Mouse (Mus musculus): ENCODE results near the gene Naaladl2.
"Not testable (repeated sequence)": the region's sequence is repeated elsewhere in the genome, so short reads cannot be mapped to it uniquely, and the experiment has no call there.

Gene Naaladl2

GRCm38 (mm10) chr3:24321489-24322405 lies 822.3 kb downstream of the Naaladl2 start:
- no peak for DNase-seq (ENCODE audit: low read depth)

DNA sequence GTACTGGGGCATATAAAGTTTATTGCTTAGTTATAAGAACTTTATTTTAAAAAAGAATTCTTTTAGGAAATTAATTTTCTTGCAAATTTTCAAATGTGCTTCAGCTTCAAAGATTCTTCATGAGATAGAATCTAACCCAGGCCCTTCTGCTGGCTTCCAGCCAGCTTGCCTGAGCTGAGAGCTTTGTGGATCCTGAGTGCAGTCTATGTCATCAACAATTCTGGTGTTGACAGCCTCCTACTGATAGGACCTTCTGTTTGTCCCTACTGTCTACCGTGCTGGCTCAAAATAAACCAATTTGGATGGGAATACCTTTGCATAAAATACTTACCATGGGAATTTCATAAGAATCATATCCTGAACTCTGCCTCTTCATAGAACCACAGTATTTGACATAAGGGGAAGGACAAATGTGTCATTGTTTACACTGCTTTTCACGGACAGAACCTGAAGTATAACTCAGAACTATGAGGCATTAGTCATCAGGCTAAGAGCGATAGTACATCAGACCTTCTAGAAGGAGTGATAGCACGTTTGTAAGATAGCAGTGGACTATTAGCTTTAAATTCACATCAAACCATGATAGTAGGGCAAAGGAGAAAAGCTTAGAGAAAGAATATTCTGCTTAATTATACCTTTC lies 829.3 kb downstream of the Naaladl2 start:
- DNase-seq (ENCODE audit: low read depth) = no peak

GRCm38 (mm10) chr3:24225418-24225817 lies 918.6 kb downstream of the Naaladl2 start:
- no peak for DNase-seq (ENCODE audit: low read depth)

- DNase-seq (ENCODE audit: low read depth) = no peak
Observed at GRCm38 (mm10) chr3:24217476-24217875, 926.6 kb downstream of the Naaladl2 start.

- no peak for DNase-seq (ENCODE audit: low read depth)
Observed at GRCm38 (mm10) chr3:24166531-24166930, 977.5 kb downstream of the Naaladl2 start.

GRCm38 (mm10) chr3:24163992-24164391 lies 980.1 kb downstream of the Naaladl2 start:
- DNase-seq (ENCODE audit: low read depth) = no peak

GRCm38 (mm10) chr3:24151086-24151815 lies 992.8 kb downstream of the Naaladl2 start:
- not testable (repeated sequence) for DNase-seq (ENCODE audit: low read depth)

- no peak for DNase-seq (ENCODE audit: low read depth)
Observed at GRCm38 (mm10) chr3:24142808-24143207, 1001.3 kb downstream of the Naaladl2 start.

DNA sequence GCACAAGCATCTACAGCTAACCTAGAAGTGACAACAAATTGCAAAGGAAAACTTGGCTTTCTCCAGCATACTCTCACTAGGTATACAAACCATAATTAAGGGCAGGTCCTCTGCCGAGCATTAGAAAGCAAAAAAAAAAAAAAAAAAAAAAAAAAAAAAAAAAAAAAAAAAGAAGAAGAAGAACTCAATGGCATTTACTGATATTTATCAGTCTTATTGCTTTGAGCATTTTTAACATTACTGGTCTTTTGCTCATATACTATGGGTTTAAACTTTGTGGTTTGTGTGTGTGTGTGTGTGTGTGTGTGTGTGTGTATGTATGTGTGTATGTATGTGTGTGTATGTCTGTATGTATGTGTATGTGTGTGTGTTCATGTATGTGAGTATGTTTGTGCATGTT lies 1006.1 kb downstream of the Naaladl2 start:
- no peak for DNase-seq (ENCODE audit: low read depth)

- DNase-seq (ENCODE audit: low read depth) = no peak
Observed at GRCm38 (mm10) chr3:24126200-24126599, 1017.9 kb downstream of the Naaladl2 start.

GRCm38 (mm10) chr3:24124034-24124433 lies 1020.0 kb downstream of the Naaladl2 start:
- no peak for DNase-seq (ENCODE audit: low read depth)

GRCm38 (mm10) chr3:24118136-24118535 lies 1025.9 kb downstream of the Naaladl2 start:
- DNase-seq (ENCODE audit: low read depth) = no peak

DNA sequence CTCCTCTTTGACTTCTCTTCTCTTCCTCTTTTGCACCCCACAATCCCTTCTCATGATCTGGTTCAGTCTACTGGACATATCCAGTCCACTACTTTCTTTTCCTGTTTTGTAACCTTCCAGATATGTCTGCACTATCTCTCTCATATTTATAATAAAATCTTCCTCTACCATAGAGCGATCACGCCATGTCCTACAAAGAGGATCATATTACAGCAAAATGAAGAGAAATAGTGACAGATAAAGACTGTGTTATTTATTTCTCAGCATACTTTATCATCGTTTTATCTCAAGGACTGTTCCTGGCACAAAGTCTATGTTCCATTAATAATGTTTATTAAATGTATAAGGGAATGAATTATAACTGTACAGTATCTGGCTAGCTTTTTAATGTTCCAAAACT lies 1029.2 kb downstream of the Naaladl2 start:
- no peak for DNase-seq (ENCODE audit: low read depth)

DNA sequence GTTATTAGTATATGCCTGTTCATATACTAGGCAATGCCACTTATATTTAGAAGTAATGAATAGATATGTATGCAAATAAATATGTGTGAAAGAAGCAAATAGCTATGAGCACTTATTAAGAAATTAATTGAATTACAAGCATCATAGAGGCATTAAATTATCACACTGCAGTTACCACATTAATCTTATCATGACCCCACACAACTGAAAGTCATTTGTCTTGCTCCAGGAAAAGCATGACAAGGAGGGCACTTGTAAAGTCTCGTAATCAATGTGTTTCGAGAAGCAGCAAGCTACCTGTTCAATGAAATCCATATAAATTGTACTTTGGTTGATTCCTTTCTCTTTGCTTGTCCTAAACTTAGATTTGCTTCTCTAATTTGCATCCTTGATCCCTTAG lies 1030.7 kb downstream of the Naaladl2 start:
- no peak for DNase-seq (ENCODE audit: low read depth)

DNA sequence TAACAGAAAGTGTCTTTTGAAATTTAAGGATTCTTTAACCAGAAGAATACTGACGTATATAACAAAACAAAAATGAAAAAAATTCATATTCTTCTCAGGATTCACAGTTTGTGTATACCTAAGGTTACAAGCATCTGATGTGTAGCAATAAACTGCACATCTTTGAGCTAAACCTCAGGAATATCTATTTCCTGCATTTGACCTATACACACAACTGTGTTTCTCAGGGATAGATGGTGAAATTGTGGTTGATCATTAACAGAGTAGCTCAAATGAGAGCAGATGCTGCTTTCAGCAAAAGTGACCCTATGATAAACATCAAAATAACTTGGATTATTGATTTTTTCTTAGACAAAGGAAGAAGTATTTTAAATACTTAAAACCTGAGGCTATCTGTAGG lies 1037.7 kb downstream of the Naaladl2 start:
- no peak for DNase-seq (ENCODE audit: low read depth)

DNA sequence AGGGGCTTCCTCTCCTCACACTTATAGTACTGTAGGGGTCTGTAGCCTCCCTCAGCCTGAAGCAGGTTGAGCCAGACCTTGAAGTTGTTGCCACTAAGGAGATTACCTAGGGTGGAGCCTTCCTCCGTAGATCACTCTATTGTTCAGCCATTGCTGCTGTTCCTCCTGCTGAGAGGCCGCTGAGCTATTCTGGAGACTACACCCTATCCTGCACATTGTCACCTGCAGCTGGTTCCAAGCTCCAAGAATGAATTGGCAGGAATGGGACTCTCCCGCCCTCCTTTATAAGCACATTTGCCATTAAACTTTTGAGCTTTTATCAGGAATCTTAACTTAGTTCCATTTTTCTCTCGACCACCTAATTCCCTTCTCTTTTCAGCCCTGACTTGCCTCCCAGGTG lies 1064.3 kb downstream of the Naaladl2 start:
- no peak for DNase-seq (ENCODE audit: low read depth)

DNA sequence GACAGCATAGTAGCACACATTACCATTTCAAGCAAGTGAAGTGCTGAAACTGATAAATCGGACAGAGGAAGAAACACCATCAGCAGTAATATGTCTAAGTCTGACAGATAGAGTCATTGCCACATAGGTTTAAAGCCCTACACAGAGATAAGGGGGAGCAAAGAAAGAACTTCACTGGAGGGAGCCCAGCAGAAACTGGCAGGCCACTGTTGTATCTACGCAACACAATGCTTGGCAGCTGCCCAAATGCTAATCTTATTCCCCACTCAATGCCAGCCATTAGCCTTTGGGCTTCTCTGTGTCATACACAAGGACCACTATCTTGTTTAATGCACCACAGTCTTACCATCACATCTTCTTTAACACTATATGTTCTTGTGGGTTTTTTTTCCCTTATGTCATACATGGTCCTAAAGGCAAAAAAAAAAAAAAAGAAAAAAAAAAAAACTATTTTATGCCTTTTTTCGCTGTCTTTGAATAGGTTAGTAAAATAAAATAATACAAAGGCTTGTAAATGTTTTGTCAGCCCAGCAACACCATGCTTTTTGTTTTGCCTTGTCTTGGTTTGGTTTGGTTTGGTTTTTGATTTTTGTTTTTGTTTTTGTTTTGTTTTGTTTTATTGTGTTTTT lies 1072.8 kb downstream of the Naaladl2 start:
- DNase-seq (ENCODE audit: low read depth) = no peak

DNA sequence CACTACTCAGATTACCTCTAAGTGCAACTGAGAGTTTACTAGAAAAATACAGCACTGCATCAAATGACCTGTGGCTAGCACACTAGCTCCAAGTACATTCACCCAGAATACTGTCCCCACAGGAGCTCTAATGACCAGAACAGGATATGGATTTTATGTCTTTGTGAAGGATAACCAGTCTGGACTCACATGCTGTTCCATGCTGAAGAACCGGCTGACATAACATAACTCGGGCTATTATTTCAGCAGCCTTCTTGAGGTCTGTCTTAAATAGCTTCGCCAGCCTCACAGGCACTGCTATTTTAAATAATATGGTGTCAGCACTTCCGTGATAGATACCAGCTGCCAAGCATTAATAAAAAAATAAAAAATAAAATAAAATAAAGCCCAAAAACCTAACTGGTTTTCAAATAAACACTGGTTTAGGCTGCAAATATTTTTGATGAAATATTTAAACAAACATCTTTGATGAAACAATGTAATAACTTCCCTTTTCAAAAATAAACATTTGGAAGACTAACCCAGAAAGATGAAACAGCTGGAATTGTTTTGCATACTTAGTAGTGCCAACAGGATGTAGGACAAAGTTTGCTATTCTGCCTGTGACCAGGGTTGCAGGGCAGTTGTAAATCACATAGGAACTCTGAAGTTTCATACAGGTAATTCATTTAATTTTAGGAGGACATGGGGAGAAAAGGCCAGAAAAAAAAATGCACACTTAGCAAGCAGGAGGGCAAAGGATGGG lies 1073.5 kb downstream of the Naaladl2 start:
- DNase-seq (ENCODE audit: low read depth) = no peak

DNA sequence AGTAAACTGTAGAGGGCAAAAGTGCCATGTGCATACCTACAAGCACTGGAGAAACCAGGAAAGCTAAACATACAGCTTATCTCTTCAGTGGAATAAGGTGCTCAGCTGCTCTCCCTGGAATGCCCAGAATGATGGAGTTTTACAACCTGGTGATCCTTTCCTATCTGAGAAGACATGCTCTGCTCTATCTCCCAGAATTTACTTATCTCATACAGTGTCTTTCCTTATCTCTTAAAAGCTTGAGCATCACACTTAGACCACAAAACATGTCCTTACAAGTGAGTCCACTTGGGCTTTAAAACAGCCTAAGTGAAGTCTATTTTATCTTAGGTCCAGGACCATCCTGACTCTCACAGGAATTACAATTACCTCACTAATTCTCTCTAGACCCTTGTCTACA lies 1095.8 kb downstream of the Naaladl2 start:
- no peak for DNase-seq (ENCODE audit: low read depth)

DNA sequence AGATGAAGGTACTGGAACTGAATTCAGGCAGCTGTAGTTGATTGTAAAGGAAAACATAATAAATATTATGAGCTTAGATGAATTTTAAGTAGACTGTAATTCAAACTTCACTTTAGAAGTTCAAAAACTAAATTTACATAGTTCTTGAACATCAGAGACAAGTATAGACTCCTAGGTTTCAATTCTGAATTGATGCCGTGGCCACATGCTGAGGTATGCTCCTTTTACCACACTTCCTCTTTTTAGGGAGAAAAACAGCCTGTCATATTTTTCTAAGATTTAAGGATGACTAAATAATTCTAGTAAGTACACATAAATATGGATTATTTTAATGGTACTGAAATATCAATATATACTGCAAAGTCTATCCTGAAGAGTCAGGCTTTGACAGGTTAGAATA lies 1142.3 kb downstream of the Naaladl2 start:
- no peak for DNase-seq (ENCODE audit: low read depth)

DNA sequence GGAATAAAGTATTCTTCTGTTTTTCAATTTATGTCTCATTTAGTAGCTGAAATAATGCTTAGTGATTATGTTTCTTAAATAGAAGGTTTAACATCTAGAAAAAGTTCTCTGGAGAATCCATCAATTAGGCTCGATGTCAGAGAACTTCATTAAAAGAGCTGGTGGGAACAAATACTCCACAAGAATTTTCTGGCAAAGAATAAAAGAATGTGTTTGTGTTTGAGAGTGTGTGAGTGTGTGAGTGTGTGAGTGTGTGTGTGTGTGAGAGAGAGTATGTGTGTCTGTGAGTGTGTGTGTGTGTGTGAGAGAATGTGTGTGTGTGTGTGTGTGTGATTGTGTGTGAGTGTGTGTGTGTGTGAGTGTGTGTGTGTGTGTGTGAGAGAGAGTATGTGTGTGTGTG lies 1170.3 kb downstream of the Naaladl2 start:
- DNase-seq (ENCODE audit: low read depth) = no peak

Data from c-Kit-positive CD71-positive TER-119-negative erythroid progenitor cells, embryonic 14.5 days (primary cell).